Mouse (Mus musculus) hematopoietic stem cell, adult 5-6 weeks (primary cell): Measurements from ENCODE around the gene Pcmt1. TPM values are rescaled to one million over a fixed set of nuclear protein-coding genes. Genes with fewer than 3 reads are reported as not detected.
"Not testable (repeated sequence)": the region's sequence is repeated elsewhere in the genome, so short reads cannot be mapped to it uniquely, and the experiment has no call there.

Experiments used
- ATAC-seq, 2 experiments: fragments of 125-278 bp in 1 of 2; replicated peaks in 1 of 2; 2 replicates each; pipeline ENCODE4 v1.8.0; 2016 to 2017; ENCODE audit warnings: inconsistent platforms in 2 of 2, mild to moderate bottlenecking in 2 of 2, moderate number of reproducible peaks in 2 of 2, low read depth in 1 of 2, moderate TSS enrichment in 1 of 2; ENCODE audit not compliant: low FRiP score in 2 of 2, poor library complexity in 2 of 2, severe bottlenecking in 2 of 2, insufficient read depth in 1 of 2, low TSS enrichment in 1 of 2
- total RNA-seq: library from RNA; stranded (forward); fragments of 172-1452, 232-1000 nt; gene quantifications from 2 replicates; pipeline ENCODE4 v1.2.3, GENCODE M21; 2017

Pcmt1 gene
- total RNA-seq, 1 experiment from 2014 or later = 75.1 TPM

DNA sequence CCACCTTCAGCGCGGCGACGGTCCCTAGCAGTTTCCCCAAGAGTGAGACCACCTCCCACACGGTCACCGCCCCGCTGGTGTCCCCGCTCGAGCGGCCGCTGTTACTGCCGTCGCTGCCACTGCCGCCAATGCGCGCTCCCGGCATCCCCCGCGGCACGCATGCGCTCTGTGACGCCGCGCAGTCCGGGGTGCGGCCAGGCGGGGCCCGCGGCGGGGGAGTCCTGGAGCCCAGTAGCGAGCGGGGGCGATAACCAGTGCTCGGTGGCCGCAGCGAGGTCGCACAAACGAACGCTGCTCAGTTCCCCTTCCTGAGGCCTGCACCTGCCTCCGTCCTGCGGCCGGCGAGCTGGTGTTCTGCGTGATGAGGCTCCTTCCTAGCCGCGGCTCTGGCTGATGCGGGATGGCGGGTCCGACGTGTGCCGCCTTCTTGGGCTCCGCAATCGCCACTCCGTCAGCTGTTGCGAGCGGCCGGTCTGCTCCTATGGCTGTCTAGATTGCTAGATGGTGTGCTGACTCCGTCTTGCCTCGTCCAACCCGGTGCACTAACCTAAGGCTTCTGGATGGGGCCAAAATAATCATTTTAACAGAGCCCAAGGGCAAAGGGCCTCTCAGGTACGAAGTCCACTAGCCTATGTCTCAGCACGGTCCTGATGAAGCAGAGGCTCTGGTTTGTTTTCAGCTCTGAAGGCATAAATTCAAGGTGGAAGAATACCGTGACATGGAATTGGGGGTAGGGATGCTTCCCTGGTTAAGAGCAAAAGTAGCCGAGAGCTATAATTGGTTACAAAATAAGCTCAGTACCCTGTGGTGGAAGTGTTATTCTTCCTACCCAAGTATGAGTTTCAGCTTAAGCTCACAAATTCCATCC, 17.5 kb downstream of the Pcmt1 start:
- peak; percentile 37 to 59 for ATAC-seq

GRCm38 (mm10) chr10:7662471-7663141, 18.3 kb downstream of the Pcmt1 start:
- ATAC-seq = peak; percentile 53 to 59

DNA sequence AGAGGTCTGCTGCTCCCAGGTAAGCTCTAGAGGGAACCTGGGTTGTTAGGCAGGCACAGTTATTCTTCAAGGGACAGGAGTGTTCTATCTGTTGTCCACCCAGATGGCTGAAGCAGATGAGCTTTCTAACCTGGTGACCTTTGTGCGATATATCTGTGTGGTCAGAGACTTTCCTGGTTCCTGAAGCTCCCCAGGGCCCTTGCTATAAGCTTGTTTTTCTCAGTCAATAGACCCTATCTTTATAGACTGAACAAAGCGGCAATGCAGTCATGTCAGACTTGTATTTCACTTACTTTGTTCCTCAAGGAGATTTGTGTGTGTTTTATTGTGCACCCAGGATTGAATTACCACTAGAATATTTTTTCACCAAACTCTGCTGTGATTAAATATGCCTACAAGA, 29.9 kb downstream of the Pcmt1 start:
- no peak for ATAC-seq

DNA sequence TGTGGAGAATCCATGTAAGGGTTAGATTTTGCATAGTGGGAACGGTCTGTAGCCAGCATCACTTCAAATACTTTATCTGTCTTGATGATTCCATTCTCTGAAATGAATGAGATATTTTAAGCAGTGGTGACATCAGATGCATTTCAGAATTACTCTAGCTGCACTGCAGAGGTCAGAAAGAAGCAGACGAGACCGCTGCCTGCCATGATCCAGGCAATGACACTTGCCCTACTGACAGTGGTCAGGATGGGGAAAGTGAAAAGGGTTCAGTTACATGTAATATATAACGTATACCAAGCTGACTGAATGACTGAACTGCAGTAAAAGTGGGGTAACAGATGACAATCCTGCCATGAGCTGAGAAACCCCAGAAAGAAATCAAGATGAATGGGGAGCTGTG, 31.9 kb downstream of the Pcmt1 start:
- no peak for ATAC-seq

DNA sequence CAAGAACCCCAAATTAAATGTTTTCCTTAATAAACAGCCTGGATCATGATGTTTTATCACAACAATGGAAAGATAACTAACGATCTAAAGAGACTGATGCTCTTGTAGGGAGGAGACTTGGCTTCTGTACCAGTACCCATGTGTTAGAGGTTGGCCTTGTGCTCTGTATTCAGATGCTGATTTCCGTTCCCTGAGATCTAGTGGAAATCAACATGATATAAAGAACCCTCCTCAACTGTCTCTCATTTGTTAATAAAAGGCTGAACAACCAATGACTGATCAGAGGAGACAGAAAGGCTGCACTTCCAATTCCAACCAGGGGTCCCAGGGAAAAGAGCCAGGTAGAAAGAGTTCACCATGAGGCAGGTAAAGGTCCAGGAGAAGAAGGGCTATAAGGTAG, 35.0 kb downstream of the Pcmt1 start:
- ATAC-seq = no peak

- ATAC-seq = no peak
Measured at GRCm38 (mm10) chr10:7640366-7640765, 40.6 kb downstream of the Pcmt1 start.

DNA sequence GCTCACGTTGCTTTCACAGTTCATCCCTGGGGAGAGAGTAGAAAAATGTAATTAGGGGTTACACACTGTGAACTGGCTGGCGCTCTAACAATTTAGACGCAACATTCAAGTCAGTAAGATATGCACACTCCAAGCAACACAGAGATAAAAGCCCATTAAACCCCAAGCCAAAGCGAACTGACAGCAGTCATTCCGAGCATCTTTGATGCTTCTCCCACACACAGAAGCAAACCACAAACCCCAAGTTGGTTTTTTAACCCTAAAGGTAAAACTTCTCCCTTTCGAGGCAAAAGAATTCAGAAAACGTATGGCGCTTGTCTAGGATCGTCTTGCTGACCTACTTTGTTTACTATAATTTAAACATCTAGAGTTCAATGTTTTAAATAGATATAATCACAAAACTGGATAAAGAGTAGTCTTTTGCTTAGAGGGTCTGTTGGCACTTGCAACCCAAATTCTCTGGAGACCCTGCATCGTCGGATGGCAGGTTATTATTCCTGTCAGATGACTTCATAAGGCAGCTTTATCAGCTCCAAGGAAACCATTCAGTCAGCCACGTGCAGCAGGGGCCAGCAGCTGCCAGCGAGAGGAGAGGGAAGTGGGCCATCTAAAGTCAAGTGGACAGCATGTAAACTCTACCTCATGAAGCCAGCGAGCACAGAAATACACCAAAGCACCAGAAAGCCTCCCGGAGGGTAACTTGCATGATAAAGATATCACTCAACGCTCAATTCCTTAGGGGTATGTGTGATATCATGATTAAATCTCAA, 49.8 kb downstream of the Pcmt1 start:
- no peak for ATAC-seq

DNA sequence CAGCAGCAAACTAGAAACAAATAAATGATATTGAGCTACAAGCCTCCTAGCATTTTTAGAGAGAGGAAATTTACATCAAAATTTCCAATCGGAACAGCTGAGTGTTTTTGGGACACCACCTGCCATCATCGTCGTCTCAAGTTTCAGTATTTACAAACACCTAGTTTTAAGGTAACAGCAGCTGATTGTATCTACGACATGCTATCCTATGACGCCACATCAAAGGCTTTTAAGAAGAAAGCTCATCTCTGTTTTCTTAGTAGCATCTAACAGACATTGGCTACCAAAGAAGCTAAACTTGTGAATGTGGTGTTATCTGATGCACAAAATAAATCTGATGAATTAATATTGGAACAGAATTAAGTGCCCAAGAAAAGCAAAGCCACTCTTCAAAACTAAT, 50.6 kb downstream of the Pcmt1 start:
- ATAC-seq = no peak

DNA sequence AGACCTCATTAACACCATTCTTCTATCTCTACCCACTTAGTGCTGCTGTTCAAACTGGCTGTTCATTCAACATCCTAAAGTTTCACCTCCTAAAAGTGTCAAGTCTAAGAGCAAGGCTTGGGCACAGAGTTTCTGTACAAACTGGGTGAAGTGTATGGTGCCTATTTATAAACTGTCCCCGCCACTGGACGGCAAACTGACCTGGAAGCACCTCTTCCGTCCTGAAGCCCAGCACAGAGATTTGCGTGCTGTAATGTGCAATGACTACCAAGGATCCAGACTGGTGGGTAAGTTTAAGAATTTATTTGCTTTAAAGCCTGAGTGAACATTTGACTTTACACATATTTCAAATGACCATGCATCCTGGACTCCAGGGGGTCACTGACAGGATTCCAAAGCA, 51.8 kb downstream of the Pcmt1 start:
- ATAC-seq = no peak

DNA sequence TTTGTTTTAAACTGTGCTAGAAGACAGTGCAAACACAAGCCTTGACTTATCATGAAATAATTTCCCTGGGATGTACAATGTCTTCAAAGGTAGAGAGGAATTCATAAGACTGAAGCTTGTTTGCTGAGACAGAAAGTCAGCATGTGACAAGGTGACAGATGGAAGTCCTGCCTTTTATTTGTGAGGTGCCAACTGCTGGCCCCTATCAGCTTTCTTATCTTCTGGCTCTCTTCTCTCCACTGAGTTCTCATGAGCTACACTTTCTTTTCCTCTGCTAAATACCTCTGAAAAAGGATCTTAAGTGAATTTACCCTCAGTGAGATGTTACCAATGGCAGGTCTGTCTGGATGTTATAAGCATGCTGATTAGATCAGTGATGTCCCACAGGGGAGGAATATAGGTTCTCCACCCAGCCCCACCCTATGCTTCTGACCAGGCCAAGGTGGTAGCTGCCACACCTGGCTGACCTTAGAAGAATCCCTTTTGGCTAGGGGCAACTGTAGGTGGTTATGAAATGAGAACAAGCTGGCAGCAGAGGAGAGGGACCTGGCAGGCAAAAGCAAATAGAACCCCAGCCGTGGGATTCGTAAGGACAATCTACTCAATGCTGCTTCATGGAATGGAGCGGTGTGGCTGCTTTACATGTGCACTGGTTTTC, 56.9 kb downstream of the Pcmt1 start:
- no peak for ATAC-seq

- no peak for ATAC-seq
Measured at GRCm38 (mm10) chr10:7622378-7622777, 58.6 kb downstream of the Pcmt1 start.

- ATAC-seq = no peak
Measured at GRCm38 (mm10) chr10:7620723-7621122, 60.2 kb downstream of the Pcmt1 start.

GRCm38 (mm10) chr10:7619821-7620241, 61.1 kb downstream of the Pcmt1 start:
- ATAC-seq = no peak

GRCm38 (mm10) chr10:7617556-7617955, 63.4 kb downstream of the Pcmt1 start:
- not testable (repeated sequence) for ATAC-seq

GRCm38 (mm10) chr10:7617146-7617545, 63.8 kb downstream of the Pcmt1 start:
- ATAC-seq = not testable (repeated sequence)

GRCm38 (mm10) chr10:7614834-7615233, 66.1 kb downstream of the Pcmt1 start:
- ATAC-seq = no peak

DNA sequence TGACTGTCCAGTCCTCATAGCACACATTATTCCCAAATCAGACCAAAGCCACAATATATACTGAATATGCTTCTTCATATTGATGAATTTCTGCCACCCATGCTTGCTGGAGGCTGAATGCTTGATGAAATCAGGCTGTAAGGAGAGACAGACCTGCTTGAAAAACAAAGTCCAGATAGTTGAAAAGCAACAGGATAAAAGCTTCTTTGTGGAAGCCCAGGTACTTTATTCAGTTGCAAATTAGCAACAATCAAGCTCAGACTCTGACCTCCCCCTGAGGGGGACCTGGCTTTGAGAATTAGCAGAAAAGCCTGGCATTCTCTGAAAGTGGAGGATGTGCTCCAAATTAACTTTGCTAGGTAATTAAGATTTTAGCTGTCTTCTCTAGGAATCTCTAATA, 68.7 kb downstream of the Pcmt1 start:
- ATAC-seq = not testable (repeated sequence)
